Mouse (Mus musculus) MN1 (cell line): ENCODE measurements at regions not wholly inside any gene's neighbourhood (a gene's known extent, or its start where the extent isn't known, plus 50 kb on each side); places are given as distances from the start of the nearest gene placed in this dataset.
"Not testable (repeated sequence)": the region's sequence is repeated elsewhere in the genome, so short reads cannot be mapped to it uniquely, and the experiment has no call there.

Experiments used
- DNase-seq: peaks from one replicate; pipeline ENCODE4 v3.0.0-alpha.2; 2016; ENCODE audit warnings: low spot score

DNA sequence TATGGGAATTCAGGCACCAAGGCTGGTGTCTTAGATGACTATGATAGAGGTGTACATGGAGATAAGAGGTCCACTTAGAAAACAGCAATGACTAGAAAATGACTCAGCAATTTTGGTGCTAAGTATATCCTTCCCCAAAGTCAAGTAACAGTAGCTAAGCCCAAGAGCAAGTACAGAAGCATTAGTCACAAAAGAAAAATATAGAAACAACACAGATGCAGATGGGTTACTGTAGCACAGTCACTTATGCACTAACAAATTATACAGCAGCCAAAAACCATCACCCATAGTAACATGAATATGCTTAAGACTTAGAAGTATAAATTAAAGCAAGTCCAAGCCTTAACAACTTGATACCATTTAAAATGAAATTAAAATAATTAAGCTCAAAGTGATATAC lies 378.5 kb upstream of the Meis2 start:
- DNase-seq, result no peak

DNA sequence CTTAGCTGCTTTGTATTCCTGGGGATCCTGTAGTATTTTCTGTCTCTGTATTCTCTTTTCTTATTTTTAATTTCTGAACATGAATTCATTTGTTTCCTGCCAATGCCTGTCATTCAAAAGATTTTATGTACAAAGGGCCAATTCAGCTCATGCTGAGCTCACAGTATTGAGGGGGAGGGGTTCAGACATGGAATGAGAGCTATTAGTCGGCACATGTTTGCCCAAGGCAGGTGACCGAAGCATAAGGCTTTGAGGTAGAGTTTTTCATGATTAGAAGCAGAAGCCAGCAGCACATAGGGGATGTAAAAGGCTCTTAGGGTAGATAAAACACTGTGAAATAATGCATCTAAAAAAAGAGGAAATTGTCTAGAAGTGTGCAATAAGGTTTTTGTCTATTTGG lies 374.6 kb upstream of the Meis2 start:
- DNase-seq, result no peak

DNA sequence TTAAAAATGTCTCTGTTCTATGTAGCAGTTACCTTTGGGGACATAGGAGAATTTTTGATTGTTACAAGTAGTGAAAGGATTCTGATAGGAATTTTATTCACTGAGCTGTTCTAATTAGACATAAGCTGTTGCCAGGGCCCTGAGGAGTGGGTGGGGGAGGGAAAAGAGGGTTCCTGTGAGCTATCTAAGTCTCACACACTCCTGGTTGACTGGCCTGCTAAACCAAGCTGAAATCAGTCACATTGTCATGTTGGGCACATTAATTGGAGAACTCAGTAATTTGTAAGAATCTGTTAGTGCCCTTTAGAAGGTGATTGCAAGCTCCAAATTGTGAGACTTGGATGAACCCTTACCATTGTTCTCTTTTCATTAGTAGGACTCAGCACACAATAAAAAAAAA lies 367.8 kb upstream of the Meis2 start:
- DNase-seq, result no peak

DNA sequence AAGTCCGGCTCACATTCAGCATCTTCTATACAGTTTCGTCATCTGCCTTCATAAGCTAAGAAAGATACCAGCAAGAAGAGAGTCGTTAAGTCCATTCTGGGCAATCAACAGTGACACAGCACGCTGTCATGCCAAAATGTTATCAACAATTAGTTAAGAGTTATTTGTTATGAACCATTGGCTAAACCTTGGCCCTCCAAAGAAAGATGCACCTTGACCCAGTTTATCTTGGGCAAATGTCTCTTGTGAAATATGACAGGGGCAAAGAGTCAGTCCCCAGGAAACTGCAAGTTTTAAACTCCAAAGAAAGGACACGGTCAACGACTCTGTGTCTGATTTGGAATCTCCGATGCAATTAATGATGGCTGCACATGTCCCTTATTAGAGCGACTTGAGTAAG lies 358.5 kb upstream of the Meis2 start:
- no peak for DNase-seq

DNA sequence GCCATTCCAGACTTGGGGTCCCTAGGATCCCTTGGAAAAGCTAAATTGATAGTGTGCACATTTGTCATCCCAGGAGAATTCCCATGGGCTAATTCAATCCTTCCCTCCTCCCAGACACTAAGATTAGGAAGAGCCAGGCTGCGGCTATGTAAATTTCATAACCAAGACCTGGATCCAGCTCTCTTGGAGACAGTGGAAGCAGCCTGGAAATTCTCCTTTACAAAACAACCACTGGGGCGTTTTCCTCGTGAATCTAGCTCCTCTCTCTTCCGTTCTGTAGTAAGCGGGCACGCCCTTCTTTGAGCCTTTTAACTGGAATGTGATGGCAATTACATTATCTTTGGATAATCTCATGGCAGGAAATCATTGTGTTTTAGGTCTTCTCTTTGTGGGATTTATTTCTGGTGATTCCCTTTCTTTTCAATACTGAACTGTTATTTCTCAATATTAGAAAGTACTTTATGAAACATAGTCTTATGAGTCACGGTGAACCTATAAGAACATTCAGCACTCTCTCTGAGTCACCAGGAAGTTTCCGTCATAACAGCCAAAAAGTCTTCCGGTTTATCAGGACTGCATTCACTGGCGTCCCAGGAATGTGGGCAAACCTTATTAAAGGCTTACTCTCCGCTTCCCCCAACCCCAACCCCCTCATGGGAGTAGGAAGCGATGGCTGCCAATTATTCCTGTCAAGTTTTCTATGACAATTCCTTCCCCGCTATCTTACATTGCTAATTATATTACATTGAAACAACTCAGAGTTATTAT lies 352.0 kb upstream of the Meis2 start:
- peak; percentile 40 for DNase-seq

DNA sequence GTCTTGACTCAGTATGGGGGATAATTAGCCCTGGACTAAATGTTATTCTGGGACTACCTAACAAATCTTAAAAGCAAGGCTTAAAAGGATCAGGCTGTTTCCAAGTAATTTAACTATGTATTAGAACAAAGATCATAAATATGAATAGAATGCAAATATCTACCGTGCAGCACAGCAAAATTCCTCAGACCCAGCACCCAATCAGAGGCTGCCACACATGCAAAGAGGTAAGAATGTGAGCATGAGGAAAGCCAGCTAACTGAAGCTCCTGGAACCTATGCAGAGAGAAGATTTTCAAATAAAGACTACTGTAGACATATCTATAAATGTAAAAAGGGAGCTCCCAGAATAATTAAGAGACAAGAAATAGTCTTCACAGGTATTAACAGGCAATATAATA lies 350.1 kb upstream of the Meis2 start:
- no peak for DNase-seq

DNA sequence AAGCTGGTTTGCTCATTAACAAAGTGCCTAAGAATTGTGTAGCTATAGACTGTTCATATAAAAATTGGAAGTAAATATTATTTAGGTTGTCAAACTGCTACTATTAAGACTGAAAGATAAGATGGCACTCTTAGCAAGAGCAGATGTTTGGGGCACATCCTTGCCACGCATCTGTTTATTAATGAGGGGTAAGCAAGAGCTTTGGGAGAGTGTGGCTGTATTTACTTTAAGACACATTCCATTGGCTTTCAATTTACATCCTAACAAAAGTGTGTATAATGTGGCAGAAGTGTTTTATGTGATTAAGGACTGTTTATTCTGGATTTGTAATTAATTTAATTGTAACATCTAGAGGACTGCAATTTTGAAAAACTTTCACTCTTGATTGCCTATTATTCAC lies 336.5 kb upstream of the Meis2 start:
- DNase-seq, result no peak

DNA sequence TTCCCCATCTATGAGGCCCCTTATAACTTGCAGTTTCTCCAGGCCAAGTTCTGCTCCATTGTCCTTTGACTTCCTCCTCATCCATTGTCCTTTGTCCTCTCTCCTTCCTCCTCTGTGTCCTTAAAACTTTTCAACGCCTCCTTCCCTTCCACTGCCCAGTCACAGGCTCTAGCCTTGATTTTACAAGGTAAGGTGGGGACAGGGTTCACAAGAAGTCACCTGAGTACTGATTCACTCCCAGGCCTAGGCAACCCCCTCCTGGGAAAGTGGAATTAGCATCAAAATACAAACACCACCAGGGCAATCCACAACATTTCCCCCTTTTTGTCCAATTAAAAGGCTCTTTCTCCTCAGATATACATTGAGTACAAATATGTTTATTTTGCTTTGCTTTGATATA lies 334.3 kb upstream of the Meis2 start:
- DNase-seq, result no peak

DNA sequence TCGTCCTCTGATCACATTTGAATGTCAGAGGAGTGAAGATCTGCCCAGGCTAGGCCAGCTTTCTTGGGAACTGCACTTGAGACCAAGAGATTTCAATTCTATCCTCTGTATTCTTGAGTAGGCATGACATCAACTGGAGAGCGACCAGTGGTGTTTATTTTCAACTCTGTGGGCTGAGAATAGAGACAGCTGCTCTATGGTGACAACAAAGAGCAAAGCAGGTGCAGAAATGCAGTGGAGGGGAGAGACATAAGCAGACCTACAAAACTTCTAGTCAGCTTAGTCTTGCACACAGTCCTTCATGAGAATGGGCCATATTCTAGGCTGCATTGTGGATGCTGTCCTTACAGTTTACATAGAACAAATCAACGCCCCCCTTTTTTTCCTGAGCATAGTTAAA lies 303.2 kb upstream of the Meis2 start:
- no peak for DNase-seq

DNA sequence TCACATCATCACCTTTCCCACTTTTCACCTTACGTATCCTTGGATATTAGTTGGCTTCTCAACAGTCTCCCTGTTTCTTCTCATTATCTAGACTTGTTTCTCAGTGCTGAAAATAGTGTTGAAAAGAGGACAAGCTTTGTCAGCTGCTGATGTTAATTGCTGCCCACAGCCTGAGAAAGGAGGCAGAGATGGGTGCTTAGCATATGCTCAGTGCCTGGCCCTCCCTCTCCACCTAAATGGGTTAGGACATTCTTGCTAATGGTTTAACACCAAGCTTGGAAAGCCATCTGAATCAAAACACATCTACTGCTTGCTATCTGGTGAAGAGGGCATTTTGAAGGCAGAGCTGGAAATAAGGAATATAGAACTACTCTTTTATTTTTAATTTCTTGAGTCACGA lies 298.5 kb upstream of the Meis2 start:
- DNase-seq, result no peak

DNA sequence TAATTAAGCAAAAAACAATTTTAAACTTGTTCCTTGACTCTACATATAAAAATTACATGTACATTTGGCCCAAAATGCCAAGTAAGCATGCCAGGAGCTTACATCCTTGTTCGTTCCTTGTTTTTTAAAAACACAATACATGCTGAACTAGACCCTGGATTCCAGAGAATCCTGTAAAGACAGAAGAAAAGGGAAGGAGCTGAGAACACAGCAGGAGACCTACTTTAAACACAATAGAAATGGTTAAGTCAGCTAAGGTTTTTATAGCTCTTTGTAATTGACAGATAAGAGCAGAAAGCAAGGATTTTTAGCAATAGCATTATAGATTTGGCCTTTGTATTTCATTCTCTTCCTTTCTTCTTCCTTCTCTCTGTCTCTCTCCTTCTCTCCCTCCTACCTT lies 292.5 kb upstream of the Meis2 start:
- DNase-seq, result no peak

DNA sequence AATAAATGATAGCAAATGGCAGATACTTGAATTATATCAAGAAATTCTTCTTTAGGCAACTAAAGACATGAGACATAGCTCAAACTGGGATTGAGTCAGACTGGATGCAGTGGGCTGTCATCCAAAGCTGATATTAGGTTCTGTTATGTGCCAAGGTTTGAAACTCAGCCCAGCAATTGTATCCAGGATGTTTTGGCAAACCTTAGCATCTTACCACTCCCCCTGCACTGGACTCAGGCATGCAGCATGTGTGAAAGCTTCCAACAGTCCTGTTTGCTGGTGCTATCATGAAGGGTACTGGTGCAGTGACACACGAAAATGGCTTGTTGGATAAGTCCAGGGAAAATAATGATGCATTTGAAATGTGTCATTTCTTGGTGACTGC lies 282.9 kb upstream of the Meis2 start:
- peak; percentile 75 for DNase-seq

DNA sequence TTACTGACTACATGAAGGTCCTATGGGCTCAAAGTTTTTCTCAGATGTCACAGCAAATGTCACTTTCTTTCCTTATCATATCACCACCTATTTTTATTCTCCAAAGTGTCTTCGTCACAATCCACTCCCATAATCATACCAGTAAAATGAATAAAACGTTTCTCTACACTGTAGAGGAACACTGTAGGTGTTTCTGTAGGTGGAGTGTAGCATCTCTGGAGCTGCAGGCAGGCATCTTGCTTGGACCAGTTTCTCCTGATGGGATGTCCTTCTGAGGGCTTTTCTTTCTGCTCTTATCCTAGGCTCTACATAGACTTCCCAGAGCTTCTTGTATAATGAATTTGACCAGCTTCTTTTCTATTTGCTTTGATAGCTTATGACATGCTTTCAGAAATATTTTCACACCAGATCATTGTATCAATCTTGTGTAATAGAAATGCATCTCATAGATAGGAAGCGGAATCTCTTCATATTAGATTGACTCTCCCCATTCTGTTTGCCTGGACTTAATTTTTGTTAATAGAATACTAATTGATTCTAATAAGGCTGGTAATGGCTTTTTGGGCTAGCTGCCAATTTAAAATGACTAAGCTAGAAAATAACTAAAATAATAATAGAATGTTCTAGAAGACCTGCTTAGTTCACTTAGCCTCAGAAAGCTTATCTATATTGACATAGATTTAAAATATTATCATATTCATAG lies 282.3 kb upstream of the Meis2 start:
- peak; percentile 66 for DNase-seq

DNA sequence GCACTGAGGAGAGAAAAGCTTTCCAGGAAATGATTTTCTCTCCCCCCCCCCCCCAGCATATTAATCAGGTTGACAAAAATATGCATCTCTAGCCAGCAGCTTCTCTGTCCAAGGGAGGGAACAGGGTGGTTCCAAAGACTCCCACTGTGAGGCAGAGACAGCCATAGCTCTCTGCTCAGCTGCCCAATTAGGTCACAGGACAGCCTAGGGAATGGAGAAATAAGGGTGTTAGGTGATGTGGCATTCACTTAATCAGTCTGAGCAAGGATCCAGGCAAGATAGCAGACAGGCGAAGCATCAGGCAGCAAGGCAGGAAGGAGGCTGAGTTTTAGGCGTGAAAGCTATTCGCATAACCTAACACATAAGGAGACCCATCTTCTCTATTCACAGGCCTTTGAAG lies 266.2 kb upstream of the Meis2 start:
- no peak for DNase-seq

DNA sequence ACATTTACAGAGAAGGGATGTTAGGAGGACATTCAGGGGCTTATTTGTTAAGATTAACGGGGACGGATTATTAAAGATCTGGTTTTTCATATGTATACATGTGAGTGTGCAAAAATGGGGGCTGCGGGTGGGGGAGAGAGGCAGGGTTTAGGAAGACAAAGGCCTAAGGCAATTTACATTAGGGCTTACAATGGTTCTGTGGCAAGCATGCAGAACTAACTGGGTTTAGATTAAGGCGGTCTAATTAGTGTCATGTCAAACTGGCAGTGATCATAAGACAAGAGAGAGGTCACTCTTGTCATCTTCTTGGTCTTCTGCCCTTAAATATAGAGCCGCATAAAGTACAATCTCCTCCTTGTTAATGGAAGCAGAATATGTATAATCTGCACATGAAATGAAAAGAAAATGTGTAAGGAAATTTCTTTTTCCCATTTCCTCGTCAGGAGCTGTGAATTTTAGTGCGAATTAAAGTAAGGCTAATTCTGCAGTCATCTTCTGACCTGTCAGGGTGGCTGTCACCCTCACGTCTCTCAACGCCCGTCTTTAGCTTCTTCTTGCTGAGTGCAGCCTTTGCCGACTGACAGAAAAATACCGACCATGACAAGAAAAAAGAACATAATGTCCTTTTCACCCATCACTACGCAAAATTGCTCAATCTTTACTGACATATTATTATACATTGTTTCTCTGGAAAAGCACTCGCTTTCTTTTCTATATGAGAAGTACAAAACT lies 256.6 kb upstream of the Meis2 start:
- no peak for DNase-seq

DNA sequence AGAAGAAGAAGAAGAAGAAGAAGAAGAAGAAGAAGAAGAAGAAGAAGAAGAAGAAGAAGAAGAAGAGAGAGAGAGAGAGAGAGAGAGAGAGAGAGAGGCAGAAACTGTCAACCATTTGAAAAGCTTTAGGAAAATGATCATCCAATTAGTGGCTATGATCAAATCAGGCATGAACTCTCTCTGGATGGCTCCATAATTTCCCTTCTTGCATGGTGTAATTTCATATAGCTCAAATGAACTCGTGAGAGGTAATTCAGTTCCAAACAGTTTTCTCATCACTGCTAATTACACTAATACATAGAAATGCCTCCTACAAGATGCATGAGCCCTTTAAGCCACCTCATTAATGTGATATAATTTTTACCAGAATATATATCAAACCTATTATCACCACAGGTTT lies 233.9 kb upstream of the Meis2 start:
- no peak for DNase-seq

DNA sequence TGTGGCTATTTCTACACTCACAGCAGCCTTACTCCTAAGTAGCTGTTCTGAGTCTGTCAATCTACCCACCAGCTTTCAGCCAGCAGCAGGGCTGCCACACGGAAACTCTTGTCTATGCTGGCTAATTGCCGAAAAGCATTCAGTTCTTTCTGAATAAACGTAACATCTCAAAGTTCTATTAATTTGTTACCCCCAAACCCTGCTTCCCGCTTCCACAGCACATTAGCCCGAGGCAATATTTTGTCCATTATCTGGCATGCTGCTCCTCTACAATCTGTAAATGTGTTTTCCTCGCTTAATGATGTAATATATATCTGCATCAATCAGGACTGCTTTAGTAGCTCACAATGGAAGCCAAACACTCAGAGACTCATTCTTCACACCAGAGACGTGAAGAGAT lies 224.2 kb upstream of the Meis2 start:
- no peak for DNase-seq

DNA sequence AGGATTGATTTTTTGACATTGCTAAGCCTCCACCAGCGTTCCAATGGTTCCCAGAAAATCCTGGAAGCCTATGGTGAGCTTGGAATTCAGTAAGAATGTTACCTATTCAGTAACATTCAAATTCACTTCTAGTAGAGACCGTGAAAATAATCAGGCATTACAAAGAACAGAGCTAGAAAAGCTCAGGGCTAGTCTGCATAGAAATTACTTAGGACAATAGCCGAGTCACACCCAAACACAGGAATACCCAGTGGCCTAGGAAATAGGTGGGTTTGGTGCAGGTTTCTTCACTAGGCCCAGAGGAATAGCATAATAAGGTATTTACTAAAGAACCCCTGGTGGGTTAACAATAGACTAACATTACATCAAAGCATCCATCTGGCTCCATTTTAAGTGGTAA lies 177.6 kb upstream of the Meis2 start:
- DNase-seq, result not testable (repeated sequence)

DNA sequence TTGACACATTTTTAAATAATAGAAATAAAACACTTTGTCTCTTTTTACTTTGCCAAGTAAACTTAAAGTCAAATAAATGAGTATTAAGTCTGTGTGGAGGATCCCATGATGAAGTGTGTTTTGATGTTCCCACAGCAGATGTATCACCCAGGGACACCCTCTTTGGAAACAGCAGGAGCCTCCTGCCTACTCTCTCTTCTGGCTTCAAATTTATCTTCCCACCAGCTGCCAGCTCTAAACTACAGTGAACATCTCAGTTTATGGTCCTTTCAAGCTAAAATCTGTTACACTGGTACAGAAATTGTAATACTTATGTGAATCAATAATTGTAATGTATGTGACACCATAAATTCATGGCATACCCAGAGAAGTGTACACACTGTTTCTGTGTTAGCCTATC lies 171.1 kb upstream of the Meis2 start:
- DNase-seq, result no peak

DNA sequence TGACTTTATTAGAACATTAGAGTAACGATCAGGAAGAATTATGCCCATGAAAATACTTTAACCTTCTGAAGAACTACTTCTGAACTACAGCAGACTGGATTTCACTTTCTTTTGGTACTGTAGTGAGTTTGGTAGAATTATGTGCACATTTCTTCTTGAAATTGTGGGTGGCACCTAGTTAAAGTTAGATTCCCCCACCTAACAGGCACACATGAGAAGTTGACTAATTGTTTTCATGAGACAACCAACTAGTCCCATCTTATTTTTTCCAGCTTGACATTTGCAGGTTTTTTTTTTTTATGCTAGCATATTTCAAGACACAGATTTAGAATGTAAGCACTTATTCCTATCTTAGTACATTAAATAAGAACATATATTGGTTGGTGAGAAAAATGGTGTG lies 167.2 kb upstream of the Meis2 start:
- DNase-seq, result no peak

DNA sequence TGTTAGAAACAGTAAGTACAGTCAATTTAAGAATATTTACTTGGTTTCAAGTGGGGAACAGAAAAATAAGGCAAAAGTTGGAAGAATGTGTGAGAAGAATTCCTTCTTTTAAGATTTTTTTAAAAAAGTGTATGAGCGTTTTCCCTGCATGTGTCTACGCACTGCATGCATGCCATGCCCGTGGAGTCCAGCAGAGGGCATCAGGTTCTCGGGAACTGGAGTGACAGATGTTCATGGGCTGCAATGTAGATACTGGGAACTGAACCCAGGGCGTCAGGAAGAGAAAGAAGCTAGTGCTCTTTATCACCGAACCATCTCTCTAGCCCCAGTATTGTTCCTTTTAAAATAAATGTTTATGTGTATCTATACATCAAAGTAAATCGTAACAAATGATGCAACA lies 150.8 kb upstream of the Meis2 start:
- DNase-seq, result no peak

DNA sequence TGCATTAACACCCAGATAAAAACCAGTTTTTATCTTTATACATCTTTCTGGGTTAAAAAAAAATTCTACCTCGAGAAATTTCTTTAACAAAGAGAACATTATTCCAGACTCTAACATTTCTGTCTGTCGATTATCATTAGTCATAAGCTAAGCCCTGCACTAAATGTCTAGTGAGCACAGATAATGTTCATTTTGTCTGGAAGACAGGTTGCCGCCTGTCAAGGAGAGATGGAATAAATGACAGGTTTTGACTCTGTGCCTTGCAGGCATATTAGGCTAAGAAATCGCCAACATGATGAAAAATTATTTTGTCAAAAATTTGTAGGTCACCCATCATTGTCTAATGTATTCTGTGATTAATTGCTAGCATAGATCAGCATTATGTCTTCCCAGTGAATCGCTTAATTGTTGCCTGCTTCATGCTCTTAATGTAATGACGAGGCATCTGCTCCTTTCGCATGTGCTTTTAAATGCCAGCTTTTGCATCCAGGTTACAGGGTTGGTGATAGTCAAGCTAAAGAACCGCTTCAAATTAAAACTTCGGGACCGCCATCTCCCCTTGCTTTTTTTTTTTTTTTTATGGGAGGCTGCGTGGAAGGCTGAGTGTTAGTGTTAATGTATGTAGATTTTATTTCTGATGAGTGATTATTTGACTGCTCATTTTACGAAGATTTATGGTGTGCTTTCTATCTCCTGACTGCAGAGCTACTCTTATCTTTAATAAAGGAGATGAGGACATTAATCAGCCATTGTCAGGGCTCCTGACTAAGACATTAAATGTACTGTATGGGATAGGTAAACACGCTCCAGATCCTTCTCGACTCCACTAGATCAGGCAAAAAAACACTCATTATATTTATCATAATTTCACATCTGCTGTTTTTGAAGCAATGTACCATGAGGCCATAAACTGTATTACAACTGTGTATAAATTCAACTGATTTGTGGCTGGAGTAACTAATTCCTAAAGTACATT lies 135.9 kb upstream of the Meis2 start:
- DNase-seq, result peak; percentile 87
